Mouse (Mus musculus) left cerebral cortex, adult 11 months (tissue): ENCODE results near the gene Hdac9.

Source experiments
- DNase-seq: peaks from one replicate; pipeline ENCODE4 v3.0.0; 2022; ENCODE audit warnings: low spot score

Hdac9 gene

GRCm38 (mm10) chr12:34342761-34343160 is 574.1 kb downstream of the Hdac9 start:
- DNase-seq = no peak

- no peak for DNase-seq
These were observed 578.0 kb downstream of the Hdac9 start for GRCm38 (mm10) chr12:34338886-34339285.

- no peak for DNase-seq
These were observed 582.3 kb downstream of the Hdac9 start for GRCm38 (mm10) chr12:34334455-34335084.

- DNase-seq = no peak
These were observed 584.0 kb downstream of the Hdac9 start for GRCm38 (mm10) chr12:34332884-34333283.

DNA sequence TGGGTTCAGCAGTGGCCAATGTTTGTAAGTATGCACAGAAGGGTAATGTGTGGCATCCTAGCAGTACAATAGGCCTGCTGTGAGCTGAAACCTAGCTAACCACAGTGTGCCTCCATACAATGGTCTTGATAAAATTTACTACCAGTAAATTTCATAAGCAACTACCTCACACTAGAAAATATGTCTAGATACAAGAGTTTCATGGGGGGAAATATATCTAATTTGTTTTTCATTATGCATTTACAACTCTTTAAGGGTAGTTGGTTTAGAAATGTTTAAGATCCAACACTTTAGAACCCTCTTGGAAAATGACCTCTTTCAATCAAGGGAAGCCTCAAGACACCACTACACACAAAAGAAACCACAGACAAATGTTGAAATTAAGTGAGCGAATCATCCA is 589.8 kb downstream of the Hdac9 start:
- DNase-seq = no peak

DNA sequence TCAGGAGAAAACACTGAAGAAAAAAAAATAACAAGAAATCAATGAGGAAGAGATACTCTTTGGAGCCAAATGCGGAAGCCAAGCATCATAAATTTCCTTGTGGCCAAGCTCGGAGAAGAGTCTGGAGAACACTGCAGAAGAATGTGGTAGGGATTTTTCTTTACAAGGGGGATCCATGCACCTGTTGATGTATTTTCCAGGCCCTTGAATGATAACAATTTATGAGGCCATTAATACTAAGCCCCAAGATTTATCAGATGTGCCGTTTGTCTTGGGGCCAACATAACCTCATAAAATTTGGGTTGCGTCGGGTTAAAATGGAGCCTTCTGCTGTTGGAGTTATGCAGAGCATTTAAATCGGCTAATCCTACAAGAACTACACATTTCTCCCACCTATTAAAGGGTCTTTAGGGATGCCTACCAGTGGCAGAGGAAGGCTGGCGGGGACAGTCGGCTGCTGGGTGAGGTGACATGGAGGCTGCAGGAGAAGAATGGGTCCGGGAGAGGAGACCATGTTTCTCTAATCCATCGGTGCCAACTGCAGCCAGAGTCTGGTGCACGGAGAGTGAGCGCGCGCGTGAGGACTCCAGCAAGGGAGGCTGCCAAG is 604.7 kb downstream of the Hdac9 start:
- DNase-seq = no peak

GRCm38 (mm10) chr12:34305453-34305852 is 611.4 kb downstream of the Hdac9 start:
- no peak for DNase-seq

DNA sequence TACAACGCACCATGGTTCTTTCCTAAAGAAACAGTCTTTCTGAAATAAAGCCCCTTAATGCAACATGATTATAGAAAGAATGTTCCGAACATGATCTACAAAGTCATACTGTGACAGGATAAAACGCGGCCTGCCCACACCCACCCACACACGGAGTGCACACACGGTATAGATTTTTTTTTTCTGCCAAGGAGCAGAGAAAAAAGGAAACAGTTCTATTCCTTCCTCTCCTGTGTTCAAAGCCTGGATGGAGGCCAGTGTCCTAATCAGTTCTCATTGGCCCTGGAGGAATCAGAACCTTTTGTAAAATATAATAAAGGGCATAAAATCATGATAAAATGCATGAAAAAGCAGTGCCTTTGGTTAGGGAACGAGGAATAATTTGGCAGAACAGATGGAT is 624.5 kb downstream of the Hdac9 start:
- no peak for DNase-seq

GRCm38 (mm10) chr12:34287218-34287617 is 629.7 kb downstream of the Hdac9 start:
- no peak for DNase-seq

DNA sequence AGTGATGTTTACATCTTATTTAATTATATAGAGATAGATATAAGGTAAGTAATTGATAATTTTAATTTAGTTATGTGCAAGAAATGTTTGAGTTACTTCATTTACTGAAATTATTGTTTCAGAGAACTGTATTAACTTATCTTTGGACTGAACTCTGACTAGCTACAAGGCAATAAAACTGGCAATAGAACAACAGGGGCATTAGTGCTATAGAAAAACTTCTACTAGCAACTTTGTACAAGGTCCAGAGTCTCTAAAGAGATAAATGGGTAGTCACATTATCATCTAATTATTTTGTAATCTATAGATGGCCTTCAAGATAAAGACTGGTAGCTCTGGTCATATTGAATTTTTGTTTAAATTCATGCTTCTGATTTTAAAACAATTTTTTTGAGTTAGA is 632.0 kb downstream of the Hdac9 start:
- no peak for DNase-seq

- DNase-seq = no peak
These were observed 632.5 kb downstream of the Hdac9 start for GRCm38 (mm10) chr12:34284396-34284795.

- DNase-seq = no peak
These were observed 638.1 kb downstream of the Hdac9 start for GRCm38 (mm10) chr12:34278822-34279221.

DNA sequence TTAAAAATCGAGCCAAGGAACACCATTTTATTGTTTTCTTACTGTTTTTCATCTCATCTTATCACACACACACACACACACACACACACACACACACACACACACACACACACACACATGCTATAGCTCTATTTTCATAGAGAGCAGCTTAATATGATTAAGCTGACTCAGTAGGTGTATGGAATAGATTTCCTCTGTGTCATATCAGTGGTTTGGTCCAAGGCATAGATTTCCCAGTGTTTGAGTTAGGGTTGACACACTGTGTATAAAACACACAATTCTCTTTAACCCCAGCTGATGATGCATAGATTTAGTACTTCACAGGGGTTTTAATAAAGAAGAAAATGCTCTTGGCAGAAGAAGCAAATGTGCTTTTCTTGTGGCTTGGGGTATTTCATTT is 643.1 kb downstream of the Hdac9 start:
- DNase-seq = no peak

- no peak for DNase-seq
These were observed 646.8 kb downstream of the Hdac9 start for GRCm38 (mm10) chr12:34270096-34270495.

- no peak for DNase-seq
These were observed 647.3 kb downstream of the Hdac9 start for GRCm38 (mm10) chr12:34269472-34270040.

DNA sequence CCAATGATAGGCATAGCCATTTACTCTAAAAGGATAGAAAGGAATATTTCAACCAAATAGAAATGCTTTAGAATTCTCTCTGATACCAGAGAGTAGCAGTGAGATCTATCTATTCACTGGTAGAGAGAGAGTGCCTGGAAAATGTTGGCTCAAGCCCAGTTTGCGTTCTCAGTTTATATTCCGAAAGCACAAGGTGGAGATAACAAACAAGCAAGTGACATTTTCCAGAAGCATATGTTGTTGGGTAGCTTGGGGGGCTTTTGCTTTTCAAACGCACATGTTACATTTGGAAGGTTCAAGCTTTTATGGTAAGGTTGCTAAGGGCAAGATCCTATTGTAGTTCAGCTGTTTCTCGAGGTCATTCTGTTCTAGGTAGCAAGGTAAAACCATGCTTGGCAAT is 657.2 kb downstream of the Hdac9 start:
- no peak for DNase-seq

DNA sequence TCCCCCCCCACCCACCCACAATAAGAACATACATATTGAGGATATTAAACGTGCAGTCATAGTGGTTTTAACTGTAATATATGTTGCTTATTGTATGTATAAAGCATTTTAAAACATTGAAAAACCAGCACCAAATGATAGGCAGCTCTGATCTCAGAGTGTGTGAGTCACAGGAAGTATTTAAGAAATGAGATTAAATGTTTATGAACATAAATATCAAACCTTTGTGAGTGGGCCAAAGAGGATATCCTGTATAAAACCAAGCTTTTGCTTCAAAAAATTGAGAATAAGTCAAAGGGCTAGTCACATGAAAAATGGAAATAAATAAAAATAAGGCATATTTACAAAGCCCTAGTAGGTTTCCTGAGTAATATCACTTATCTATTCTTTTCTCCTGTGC is 667.7 kb downstream of the Hdac9 start:
- DNase-seq = no peak

- no peak for DNase-seq
These were observed 668.4 kb downstream of the Hdac9 start for GRCm38 (mm10) chr12:34248193-34249121.

DNA sequence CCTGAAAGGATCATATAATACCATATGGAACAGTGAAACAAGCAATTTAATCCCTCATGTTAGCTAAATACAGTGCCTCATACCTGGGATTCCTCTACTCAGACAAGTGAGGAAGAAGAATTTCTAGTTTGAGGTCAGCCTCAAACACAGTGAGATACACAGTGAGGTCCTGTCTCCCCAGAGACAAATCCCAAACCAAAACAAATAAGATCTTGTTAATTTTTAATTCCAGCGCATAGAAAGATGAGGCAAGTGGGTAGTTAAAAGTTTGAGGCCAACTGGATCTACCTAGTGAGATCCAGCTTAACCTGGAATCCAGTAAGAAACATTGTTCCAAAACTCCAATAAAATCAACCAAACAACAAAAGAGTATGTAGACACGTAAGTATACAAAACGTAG is 678.1 kb downstream of the Hdac9 start:
- DNase-seq = no peak

GRCm38 (mm10) chr12:34231621-34232150 is 685.2 kb downstream of the Hdac9 start:
- DNase-seq = no peak

GRCm38 (mm10) chr12:34224505-34224904 is 692.4 kb downstream of the Hdac9 start:
- no peak for DNase-seq

GRCm38 (mm10) chr12:34221014-34221413 is 695.9 kb downstream of the Hdac9 start:
- no peak for DNase-seq
